Mouse (Mus musculus): ENCODE results near the gene H2afv. TPM values are rescaled to one million over a fixed set of nuclear protein-coding genes. Genes with fewer than 3 reads are reported as not detected.
"Not testable (repeated sequence)": the region's sequence is repeated elsewhere in the genome, so short reads cannot be mapped to it uniquely, and the experiment has no call there.

Gene H2afv
- total RNA-seq, 1 experiment from 2014 or later, result 99.3 TPM

- DNase-seq, result no peak
Observed at GRCm38 (mm10) chr11:6471054-6471453, 26.8 kb upstream of the H2afv start.

GRCm38 (mm10) chr11:6468541-6468940, 24.3 kb upstream of the H2afv start:
- DNase-seq, result peak; percentile 47

GRCm38 (mm10) chr11:6465122-6465521, 20.9 kb upstream of the H2afv start:
- DNase-seq, result peak; percentile 77

- DNase-seq, result no peak
Observed at GRCm38 (mm10) chr11:6463159-6463837, 19.1 kb upstream of the H2afv start.

GRCm38 (mm10) chr11:6456083-6456482, 11.8 kb upstream of the H2afv start:
- no peak for DNase-seq

- not testable (repeated sequence) for DNase-seq
Observed at GRCm38 (mm10) chr11:6448155-6448554, 3.9 kb upstream of the H2afv start.

GRCm38 (mm10) chr11:6447493-6447892, 3.2 kb upstream of the H2afv start:
- no peak for DNase-seq

GRCm38 (mm10) chr11:6445951-6446350, 1.7 kb upstream of the H2afv start:
- DNase-seq, result no peak

- DNase-seq, result no peak
Observed at GRCm38 (mm10) chr11:6445441-6445840, 1.2 kb upstream of the H2afv start.

GRCm38 (mm10) chr11:6443727-6444076, 541 bp downstream of the H2afv start:
- no peak for DNase-seq

GRCm38 (mm10) chr11:6443102-6443501, 1.1 kb downstream of the H2afv start:
- no peak for DNase-seq

GRCm38 (mm10) chr11:6442566-6442965, 1.7 kb downstream of the H2afv start:
- DNase-seq, result no peak

GRCm38 (mm10) chr11:6440171-6440570, 4.1 kb downstream of the H2afv start:
- no peak for DNase-seq

GRCm38 (mm10) chr11:6437667-6438066, 6.6 kb downstream of the H2afv start:
- DNase-seq, result no peak

- peak; percentile 77 for DNase-seq
Observed at GRCm38 (mm10) chr11:6436442-6436841, 7.8 kb downstream of the H2afv start.

- DNase-seq, result no peak
Observed at GRCm38 (mm10) chr11:6430186-6430585, 14.1 kb downstream of the H2afv start.

- no peak for DNase-seq
Observed at GRCm38 (mm10) chr11:6420722-6421350, 23.4 kb downstream of the H2afv start.

GRCm38 (mm10) chr11:6420283-6420703, 23.9 kb downstream of the H2afv start:
- DNase-seq, result no peak

GRCm38 (mm10) chr11:6419156-6419555, 25.1 kb downstream of the H2afv start:
- DNase-seq, result not testable (repeated sequence)

- DNase-seq, result no peak
Observed at GRCm38 (mm10) chr11:6418751-6419150, 25.5 kb downstream of the H2afv start.

GRCm38 (mm10) chr11:6417490-6417889, 26.8 kb downstream of the H2afv start:
- DNase-seq, result no peak

- no peak for DNase-seq
Observed at GRCm38 (mm10) chr11:6417069-6417468, 27.2 kb downstream of the H2afv start.

GRCm38 (mm10) chr11:6416405-6417034, 27.7 kb downstream of the H2afv start:
- peak; percentile 92 for DNase-seq

Measured in adrenal gland, postnatal 14 days (tissue).